Mouse (Mus musculus) A20 (cell line): ENCODE data around the gene Nsd2.
"Not testable (repeated sequence)": the region's sequence is repeated elsewhere in the genome, so short reads cannot be mapped to it uniquely, and the experiment has no call there.

Experiments used
- DNase-seq: peaks from one replicate; pipeline ENCODE4 v3.0.0-alpha.2; 2011; ENCODE audit warnings: low read depth, low spot score

Gene Nsd2

DNA sequence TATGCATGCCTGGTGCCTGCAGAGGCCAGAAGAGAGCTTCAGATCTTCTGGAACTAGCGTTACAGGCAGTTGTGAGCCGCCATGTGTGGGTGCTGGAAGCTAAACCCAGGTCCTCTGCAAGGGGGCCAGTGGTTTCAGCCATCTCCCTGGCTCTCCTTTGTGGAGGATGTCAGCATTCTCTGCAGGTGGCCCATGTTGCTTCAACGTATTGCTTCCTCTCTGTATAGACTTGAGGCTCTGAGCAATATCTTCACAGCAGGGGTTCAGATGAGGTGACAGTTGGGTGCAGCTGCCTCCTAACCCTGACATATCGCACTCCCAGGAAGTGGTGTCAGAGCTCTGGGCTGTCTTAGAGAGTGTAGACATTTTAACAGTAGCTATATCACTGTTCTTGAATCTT lies 30.9 kb downstream of the Nsd2 start:
- DNase-seq, result no peak

DNA sequence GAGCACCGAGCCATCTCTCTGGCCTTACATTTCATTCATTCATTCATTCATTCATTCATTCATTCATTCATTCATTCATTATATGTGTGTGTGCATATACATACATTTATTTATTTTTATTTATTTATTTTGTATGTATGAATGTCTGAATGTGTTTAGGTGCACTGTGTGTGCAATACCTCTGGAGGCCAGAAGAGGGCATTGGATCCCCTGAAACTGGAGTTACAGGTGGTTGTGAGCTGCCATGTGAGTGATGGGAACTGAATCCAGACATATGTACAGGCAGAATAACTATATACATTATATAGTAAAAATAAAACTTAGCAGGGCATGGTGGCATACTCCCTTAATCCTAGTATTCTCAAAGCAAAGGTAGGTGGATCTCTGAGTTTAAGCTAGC lies 32.6 kb downstream of the Nsd2 start:
- DNase-seq, result no peak

DNA sequence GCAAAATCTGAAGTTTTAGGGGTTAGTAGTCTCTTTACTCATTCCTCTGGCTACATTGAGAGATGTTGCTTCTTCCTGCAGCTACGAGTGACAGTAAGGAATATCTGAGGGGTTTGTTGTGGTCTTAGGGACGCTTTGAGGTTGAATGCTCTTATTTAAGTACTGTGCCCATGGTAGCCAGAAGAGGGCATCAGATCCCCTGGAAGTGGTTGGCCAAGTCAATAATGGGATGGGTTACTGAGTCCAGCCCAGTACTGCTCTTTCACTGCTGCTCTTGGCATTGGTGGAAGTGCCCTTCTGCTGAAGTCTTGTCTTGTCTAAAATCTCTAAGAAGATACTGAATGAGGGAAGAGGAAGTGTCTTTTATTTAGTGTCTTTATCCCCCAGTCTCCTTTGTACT lies 33.5 kb downstream of the Nsd2 start:
- no peak for DNase-seq

DNA sequence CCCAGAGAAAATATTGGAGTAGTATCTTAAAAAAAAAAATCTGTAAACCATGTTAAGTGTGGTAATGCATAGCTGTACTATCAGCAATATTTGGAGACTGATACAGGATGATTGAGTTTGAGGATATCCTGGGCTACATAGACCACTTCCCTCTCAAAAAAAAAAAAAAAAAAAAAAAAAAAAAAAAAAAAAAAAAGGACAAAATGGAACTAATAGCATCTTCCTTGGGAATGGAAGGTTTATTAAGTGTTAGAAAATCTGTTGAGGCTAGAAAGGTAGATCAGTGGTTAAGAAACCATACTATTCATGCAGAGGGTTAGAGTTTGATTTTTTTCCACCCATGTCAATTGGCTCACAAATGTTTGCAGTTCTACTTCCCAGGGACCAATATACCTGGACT lies 37.2 kb downstream of the Nsd2 start:
- no peak for DNase-seq

DNA sequence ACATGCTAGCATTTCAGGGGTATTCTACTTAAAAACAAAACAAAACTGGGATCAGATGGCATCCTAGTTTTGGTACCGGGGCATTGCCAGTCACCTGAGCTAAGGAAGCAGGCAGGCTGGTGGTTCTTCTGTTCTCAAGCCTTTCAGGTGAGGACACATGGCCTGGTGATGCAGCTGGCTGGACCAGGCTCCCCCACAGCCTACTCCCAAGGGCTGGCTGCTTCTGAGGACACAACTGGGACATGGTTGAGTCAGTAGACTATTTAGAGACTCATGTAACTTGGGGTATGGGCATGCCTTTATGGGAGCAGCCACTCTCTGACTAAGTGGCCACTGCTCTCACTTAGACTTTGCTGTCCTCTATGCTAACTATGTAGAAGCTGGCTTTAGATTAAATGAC lies 54.9 kb downstream of the Nsd2 start:
- no peak for DNase-seq

DNA sequence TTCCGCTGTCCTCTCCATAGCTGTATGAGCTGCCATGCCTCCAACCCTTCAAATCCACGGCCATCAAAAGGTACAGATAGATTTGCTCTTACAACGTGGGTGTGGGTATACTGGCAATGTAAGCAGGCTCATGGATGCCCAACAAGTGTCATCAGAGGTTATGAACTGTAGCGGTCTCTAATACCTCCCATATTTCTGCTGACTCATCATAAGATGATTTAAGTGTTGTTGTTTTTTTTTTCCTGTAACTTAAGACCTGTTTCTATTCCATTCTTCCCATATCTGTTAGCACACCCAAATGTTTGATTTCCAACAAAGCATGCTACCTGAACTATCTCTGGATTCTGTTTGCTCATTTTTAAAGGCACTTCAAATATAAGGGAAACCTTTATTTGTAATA lies 60.6 kb downstream of the Nsd2 start:
- no peak for DNase-seq

DNA sequence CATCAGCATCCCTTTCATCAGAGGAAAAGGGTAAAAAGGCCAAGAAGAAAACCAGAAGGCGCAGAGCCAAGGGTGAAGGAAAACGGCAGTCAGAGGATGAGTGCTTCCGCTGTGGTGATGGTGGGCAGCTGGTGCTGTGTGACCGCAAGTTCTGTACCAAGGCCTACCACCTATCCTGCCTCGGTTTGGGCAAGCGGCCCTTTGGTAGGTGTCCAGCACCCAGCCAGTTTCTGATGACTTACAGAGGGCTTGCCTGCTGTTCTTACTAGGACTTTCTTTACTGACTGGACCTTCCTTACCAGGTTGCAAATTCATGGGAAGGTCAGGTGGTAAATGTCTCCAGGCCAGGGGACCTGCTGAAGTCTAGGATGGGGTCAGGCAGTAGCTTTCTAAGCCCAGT lies 72.9 kb downstream of the Nsd2 start:
- no peak for DNase-seq

DNA sequence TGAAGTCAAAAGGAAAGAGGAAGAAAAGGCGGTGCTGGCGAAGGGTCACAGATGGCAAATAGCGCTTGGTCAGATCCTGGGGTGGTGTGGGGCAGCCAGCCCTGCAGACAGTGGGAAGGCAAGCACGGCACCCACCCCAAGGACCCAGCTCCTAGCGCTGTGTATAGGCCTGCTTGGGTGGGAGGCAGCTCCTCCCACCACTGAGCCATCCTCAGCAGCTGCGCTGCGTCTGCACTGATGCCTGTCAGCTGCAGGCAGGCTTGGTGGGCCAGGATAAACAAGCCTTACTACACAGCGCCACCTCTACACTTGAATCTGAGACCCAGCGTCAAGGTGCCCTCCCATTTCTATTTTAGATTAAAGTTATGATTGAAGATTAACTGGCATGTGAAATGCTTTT lies 74.6 kb downstream of the Nsd2 start:
- DNase-seq, result no peak

DNA sequence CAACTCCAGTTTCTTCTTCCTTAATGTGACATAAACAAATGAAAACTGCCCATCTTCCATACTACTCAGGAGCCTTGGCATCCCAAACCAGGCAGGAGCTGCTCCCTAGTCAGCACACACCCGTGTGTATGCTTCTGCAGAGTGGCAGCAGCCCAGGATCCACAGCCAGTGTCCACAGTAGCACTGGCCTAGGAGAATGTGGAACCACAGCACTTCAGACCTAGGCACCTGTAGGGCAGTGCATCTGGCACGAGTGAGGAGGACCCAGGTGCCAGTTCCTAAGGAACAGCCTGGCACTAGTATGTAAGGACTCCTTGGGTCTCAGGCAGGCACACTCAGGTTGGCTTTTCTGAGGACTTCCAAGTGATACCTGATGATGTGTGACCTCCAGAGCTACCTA lies 76.6 kb downstream of the Nsd2 start:
- DNase-seq, result no peak

DNA sequence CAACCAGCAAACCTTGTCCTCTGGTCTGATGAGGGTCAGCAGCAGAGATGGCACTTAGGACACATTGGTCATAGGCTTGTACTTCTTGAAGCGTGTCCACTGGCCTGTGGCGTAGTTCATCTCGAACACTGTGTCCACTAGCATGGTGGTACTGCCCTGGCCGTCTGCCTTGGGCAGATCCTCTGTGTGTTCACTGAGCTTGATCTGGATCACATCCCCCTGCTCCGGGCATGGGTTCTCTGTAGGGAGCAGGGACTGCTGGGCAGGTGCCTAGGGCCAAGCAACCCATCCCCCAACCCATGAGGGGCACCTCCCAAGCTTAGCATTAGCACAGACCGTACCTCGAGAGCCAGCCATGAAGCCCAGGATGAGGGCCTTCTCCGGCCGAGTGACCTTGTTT lies 78.1 kb downstream of the Nsd2 start:
- DNase-seq, result no peak

DNA sequence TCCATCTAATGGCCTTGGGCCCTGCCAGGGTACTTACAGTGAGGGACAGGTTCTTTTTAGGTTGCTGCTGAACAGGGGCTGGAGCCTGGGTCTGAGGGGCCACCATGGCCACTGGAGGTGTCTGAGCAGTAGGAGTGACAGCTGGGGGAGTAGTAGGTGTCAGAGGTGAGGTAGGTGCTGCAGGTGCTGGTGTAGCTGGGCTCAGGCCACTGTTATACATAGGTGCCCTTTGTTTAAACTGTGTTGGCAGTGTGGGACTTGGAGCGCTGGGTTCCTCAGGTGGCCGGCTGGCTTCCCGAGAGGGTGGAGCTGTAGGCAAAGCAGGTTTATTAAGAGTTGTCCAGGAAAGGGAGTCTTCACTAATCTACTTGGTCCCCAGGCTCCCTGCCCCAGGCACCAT lies 78.7 kb downstream of the Nsd2 start:
- no peak for DNase-seq

DNA sequence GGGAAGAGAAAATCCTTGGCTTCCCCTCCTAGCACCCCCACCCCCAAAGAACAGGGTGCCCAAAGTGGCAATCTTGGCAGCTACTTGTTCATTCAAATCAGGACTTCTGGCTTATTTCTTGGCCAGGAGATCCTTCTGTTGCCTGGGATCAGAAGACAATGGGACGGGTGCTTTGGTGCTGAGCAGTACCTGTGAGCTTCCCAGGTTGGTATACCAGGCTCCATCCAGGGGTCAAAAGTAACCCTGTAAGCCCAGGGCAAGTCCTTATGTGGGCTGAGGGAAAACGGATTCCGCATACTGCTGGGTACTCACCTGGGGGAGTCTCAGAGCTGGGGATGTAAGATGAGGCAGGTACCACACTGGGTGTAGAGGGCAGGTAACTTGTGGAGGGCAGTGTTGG lies 79.6 kb downstream of the Nsd2 start:
- no peak for DNase-seq

DNA sequence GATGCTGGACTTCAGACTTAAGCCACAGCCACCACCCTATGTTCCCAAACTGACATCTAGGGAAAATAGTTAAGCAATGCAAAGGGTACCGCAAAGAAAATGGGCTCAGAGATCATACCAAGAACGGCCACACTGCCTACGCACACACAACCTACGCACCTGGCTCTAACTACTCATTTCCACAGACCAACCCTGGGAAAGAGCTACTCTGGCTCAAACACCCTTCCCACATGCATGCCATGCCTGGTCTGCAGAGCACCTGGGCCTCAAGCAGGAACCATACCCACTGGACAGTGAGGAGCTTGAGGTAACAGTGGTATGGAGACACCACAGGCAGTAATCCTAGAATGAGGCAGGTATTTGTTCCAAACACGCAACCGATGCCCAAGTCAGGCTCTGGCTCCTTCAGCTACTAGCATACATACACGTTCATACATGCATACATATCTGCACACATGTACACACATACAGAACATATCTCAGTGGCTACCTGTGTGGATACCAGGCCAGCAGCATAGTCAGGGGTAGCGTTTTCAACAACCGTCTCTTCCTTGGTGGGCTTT lies 80.3 kb downstream of the Nsd2 start:
- no peak for DNase-seq

DNA sequence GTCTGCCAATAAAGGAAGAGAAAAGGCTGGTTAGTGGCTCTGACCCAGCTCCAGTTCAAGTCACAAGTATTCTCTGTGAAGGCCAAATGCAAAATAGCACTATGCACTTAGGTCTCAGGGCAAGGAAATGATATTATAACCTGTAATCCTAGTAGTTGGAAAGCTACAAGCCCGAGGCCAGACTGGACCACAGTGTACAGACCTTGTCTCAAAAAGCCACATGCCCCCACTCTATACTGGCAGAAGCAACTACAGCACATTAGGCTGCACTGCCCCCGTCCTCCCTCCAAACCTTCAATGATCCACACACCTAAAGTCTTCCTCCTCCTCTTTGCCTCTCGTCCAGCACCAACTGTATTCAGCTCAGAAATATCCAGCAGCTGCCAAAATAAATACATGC lies 80.8 kb downstream of the Nsd2 start:
- no peak for DNase-seq

DNA sequence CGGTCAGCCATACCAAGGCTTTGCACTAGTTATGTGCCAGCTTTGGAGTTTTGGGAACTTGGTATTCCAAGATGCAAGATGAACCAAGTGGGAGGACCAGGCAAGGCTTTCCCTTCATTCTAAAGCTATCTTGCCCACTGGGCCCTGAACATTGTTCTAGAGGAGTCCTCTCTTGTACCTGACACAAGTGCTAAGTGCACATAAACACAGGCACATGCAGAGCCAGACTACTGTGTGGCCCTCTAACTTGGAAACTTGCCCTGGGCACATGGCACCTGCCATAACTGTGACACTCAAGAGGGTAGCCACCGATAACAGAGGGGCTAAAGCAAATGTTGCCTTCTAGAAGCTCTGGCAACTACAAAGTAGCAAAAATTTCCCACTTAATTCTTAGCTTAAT lies 82.2 kb downstream of the Nsd2 start:
- no peak for DNase-seq

DNA sequence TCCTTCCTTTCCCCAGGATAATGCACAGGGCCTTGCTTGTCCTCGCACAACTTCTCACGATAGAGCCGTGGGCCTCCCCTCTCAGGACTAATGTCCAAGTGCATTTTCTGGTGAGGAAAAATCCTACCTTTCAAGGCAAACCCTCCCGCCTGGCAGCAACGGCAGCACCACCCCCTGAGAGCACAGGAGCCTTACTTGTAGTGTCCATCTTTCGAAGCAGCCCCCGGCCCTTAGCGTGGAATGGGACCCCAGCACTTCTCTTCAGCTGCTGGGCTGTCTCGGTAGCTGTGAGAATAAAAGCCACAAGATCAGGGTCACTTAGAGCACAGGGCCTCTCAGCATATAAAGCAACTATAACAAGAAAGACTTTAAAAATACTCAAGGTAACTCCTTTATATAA lies 82.7 kb downstream of the Nsd2 start:
- DNase-seq, result no peak

DNA sequence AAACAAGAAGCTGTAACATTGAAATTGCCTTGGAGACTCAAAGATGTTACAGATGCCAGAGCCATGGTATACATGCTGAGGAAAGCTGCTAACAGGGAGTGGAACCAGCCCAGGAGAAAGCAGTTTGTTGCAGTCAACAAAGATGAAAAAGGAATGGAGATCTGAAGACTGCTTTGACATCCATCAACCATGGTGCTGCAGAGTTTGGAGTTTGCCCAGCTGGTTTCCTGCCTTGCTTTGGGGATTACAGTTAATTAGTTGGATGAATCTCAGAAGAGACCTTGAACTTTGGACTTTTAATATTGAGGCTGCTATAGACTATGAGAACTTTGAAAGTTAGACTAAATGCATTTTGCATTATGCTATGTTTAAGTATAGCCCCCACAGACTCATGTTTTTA lies 94.5 kb downstream of the Nsd2 start:
- DNase-seq, result not testable (repeated sequence)

DNA sequence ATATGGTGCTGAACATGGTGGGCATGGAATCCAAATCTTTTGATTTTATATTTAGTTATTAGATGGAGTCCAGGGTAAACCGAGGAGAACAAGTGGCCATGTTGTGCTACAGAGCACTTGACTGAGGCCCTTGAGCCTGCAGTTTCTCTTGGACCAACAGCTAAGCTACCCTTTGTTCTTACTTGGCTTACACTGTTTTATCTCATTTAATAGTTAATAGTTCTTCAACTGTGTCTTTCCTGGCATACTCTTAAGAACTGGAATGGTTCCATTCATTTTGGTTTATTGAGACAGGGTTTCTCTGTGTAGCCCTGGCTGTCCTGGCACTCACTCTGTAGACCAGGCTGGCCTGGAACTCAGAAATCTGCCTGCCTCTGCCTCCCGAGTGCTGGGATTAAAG lies 96.1 kb downstream of the Nsd2 start:
- not testable (repeated sequence) for DNase-seq

DNA sequence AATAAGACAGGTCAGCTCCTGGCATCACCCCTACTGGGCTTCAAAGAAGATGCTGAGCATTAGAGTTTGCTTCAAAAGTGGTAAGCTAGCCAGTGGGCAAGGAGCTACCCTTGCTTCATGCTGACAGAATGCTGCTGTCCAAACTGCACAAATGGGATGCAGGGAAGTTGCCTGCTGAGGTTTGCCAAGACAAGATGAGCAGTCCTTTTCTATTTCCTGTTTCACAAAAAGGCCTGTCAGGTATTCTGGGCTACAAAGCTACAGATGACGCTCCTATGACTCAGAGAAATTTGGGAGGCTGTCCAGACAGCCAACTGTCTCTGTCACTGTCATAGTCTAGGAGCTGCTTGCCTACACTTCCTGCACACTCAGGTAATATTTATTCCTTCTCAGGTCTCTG lies 98.9 kb downstream of the Nsd2 start:
- no peak for DNase-seq

DNA sequence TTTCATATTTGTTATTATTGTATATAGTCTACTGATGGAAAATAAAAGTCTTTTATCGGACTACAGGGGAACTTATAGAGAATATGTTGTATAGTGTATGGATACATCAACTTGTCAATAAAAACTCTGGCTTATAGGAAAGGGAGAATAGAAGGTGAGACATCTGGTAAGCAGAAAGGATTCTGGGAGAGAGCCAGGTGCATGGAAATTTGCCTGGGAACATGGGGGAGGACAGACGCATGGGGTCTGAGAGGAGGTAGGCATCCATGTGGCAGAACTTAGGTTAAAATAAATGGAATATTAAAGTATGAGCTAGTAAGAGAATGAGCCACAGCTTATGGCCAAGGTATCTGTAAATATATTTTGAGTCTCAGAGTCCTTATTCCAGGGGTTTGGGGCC lies 99.5 kb downstream of the Nsd2 start:
- no peak for DNase-seq

DNA sequence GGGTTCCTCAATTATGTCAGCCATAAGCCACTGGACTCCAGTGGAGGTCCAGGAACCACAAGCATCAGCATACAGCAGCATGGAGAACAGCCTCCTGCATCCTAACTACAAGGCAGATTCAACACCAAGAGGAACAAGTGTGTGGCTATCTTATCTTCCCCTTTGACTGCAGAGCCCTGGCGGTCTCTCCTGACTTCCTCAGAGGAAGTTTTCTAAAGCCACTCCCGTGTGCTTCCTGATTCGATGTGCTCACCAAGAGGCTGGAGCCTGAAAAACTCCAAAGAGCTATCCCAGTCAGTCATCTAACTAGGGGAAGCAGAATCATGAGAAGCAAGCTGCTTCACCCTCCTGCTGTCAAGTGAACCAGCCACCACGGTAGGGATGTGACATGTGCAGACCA lies 100.4 kb downstream of the Nsd2 start:
- DNase-seq, result no peak

DNA sequence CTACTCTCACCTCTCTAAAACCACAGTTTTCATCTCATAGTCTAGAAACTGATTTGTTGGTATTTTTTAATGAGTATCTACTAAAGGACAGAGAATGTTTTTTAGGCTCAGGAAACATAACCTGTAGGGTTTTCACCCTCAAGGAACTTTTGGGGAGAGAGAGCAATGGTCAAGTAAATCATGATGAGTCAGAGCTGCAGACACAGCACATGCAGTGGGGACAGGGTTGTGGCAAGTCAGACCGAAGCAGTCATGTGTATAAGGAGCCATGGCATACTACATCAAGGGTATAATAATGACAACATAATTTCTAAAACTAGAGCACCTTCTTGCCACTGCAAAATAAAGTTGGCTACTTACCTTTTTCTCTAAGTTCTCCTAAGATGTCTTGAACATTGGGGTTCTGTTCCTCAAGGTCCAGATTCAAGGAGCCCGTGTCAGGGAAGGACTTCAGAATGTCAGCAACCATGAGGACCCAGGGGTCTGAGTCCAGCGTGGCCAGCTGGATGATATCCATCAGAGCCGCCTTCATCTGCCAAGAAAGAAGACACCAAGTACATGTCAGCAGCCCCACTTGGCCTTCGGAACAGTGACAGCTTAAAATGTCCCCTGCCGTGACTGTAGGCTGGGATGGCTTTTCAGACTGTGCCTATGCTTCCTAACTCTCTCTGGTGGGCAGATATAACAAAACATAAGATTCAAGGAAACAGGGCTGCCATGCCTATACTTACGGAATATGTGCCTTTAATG lies 101.1 kb downstream of the Nsd2 start:
- no peak for DNase-seq

DNA sequence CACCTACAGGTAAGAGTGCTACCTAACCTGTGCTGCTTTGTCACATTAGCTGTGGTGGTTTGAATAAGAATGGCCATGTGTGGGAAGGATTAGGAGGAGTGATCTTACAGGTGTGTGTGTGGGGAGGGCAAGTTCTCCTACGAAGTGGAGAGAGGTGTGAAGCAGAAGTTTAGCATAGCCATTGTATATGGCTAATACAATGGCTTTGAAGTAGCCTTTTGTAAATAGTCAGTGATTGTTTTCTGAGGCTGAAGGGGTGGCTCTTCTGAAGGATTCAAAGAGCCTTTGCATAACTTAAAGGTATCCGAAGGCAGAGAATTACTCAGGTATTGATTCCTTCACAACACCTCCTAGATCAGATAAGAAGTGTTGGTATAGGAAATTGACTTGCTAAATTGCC lies 102.0 kb downstream of the Nsd2 start:
- no peak for DNase-seq

DNA sequence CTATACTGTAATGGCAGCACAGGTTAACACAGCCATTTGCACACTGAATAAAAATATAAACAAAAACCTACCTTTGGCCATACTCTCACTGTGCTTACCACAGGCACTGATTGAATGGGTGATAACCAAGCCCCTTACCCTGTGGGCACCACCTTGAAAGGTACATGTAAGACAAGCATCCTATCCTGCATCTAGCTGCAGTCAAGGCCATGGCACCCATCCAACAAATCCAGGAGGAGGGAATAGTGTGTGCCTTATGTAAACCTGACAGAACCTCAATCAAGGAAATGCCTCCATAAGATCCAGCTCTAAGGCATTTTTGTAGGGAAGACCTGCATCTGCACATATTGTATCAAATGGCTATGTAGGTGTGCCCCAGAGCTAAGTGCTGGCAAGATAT lies 105.6 kb downstream of the Nsd2 start:
- no peak for DNase-seq
